Mouse (Mus musculus): ENCODE data around the gene Nme9. TPM values are rescaled to one million over a fixed set of nuclear protein-coding genes. Genes with fewer than 3 reads are reported as not detected.

Nme9 gene
- not detected for polyA plus RNA-seq (2012; fragmentation: generic; extraction: Trizol)

DNA sequence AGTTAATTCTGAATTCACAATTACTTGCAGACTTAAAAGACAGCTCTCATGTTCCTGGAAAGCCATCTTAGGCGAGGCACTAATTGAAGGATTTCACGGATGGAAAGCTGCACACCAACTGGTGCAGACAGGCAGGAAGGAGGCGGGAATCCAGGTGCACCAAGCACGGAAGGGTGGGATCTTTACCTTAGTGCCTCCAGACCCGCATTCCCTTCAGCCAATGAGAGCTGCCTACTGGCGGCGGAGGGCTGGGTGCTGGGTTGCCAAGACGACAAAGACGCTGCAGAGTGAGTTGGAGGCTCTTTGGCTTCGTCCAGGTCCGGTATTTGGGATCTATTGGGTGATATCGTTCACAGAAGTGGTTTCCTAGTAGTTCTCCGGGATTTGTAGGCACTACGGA lies at the start of gene Nme9:
Gene Nme9 (plus strand): TSS at position 315 of the 400 bp plus-strand sequence.

DNA sequence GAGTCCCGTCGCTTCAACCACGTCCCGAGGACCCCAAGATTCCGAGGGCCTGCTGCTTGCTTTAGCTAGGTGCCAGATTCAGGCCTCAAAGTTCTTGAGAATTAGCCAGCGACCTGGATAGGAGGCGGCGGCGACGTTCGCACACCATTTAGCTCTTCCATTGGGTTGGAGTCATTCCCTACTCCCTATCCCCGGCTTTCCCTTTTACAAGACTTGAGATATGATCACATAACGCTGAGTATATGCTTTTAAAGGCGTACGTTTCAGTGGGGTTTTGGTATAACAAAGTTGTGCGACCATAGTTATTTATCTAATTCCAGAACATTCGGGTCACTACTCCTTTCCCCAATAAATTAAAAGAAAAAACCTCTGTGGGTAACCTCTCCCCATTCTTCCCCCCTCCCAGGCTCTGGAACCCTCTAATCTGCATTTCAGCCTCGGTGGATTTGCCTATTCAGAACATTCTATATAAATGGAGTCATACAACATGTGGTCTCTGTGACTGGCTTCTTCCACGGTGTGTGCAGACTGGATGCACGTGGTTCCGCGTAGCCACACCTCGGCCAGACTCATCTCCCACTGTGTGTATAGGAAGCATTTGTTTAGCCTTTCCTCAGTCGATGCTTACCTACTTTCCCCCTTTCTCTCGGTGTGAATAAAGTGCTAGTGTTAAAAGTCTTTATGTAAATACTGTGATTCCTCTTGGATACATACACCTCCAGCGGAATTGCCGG lies 14.1 kb upstream of the Nme9 start, which contains the start of gene Mras:
Gene Mras (minus strand): TSS at position 351 of the 734 bp plus-strand sequence.

Other genes with a start within 250 kb of the Nme9 start
- not detected for gene Faiml, start 214.2 kb upstream of the Nme9 start, polyA plus RNA-seq (2012; fragmentation: generic; extraction: Trizol)
- 1 to 10 TPM in 1 of 2 experiments, under 1 TPM in 1; 0.11 to 2.5 TPM for gene Cep70, start 208.1 kb upstream of the Nme9 start, polyA plus RNA-seq (2012; fragmentation: generic; extraction: Trizol)
- gene Esyt3, start 92.9 kb upstream of the Nme9 start, polyA plus RNA-seq (2012; fragmentation: generic; extraction: Trizol), result under 1 TPM; 0.02 to 0.37 TPM
- gene Mras, start 14.1 kb upstream of the Nme9 start, polyA plus RNA-seq (2012; fragmentation: generic; extraction: Trizol), result 10 to 100 TPM; 24.2 to 41.8 TPM
- gene Armc8, start 117.4 kb downstream of the Nme9 start, polyA plus RNA-seq (2012; fragmentation: generic; extraction: Trizol), result 1 to 10 TPM in 1 of 2 experiments, under 1 TPM in 1; 0.54 to 4.5 TPM
- gene Dbr1, start 124.3 kb downstream of the Nme9 start, polyA plus RNA-seq (2012; fragmentation: generic; extraction: Trizol), result 1 to 10 TPM; 1.8 to 6.8 TPM
- gene A4gnt, start 161.0 kb downstream of the Nme9 start, polyA plus RNA-seq (2012; fragmentation: generic; extraction: Trizol), result not detected
- gene Dzip1l, start 178.0 kb downstream of the Nme9 start, polyA plus RNA-seq (2012; fragmentation: generic; extraction: Trizol), result 1 to 10 TPM; 2.9 to 8.0 TPM